Mouse (Mus musculus) liver, embryonic 14.5 days (tissue): ENCODE data around the gene Mre11a.

Source experiments
- CTCF ChIP-seq: IDR thresholded peaks from 2 replicates; pipeline ENCODE4 v1.5.1; 2016; ENCODE audit warnings: antibody characterized with exemption, low read depth, control low read depth
- EP300 ChIP-seq: IDR thresholded peaks from 2 replicates; pipeline ENCODE4 v1.6.1; 2016; ENCODE audit warnings: antibody characterized with exemption, low read depth

DNA sequence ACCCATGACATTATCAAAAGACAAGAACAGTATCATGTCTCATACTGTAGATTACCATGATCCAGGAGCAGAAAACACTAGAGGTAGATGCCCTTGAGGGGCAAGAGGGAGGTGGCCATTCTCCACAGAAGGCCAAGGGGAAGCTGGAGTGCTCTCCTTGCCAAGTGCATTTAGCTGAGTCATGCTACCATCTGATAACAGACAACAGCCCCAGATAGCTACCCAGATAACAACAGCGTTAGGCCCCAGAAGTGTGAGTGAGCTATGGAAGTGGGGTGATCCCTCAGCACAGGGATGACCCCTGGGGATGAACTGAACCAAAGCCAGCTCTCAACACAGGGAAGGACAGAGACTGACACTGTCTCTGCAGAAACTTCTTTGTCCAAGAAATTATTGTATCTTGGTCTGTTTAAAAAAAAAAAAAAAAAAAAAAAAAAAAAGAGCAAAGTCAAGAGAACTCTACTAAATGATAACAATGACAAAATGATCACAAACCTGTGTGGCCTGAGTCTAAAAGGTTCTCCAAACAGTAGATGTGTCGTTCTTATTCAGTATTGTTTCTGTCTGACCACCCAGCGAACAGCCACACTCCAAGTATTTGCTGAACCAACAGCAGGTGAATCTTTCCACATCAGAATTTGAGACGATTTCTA is 44.8 kb upstream of the Mre11a start:
- no peak for TF ChIP-seq CTCF
- no peak for TF ChIP-seq EP300
